Mouse (Mus musculus) retina, embryonic 14.5 days (tissue): ENCODE data around the gene Olfr1181.
"Not testable (repeated sequence)": the region's sequence is repeated elsewhere in the genome, so short reads cannot be mapped to it uniquely, and the experiment has no call there.

Source experiments
- DNase-seq: peaks from one replicate; pipeline ENCODE4 v3.0.0-alpha.2; 2015; ENCODE audit warnings: low spot score

Olfr1181 gene

DNA sequence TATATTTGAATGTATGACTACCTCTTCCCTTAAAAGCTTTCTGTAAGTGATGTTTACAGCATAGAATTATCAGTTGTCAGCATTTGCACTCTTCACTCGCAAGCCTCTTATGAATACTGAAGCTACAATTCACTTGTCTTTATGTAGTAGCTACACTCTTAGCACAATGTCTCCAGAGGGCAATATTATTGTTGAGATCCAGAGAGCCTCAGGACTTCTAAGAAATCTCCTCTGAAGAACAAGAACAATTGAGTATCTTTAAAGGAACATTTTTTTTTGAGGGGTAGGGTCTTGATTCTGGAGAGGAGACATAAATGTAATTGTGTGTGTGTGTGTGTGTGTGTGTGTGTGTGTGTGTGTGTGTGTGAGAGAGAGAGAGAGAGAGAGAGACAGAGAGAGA, at the start of gene Olfr1181:
Gene Olfr1181, minus strand, starts transcription at position 101 of the 400 bp plus-strand sequence.
- DNase-seq = no peak

DNA sequence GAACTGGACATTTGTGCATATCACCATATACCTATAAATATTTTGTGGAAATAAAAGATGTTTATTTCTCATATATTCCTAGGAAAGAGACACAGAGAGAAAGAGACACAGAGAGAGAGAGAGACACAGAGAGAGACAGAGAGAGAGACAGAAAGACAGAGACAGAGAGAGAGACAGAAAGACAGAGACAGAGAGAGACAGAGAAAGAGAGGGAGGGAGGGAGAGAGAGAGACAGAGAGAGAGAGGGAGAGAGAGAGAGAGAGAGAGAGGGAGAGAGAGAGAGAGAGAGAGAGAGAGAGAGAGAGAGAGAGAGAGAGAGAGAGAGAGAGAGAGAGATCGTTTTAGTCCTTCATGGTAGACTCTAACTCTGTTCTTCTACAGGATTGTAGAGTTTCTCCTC, 28.6 kb upstream of the Olfr1181 start, which contains the start of gene Olfr1183:
Gene Olfr1183, plus strand, starts transcription at position 301 of the 400 bp plus-strand sequence.
- DNase-seq = not testable (repeated sequence)

DNA sequence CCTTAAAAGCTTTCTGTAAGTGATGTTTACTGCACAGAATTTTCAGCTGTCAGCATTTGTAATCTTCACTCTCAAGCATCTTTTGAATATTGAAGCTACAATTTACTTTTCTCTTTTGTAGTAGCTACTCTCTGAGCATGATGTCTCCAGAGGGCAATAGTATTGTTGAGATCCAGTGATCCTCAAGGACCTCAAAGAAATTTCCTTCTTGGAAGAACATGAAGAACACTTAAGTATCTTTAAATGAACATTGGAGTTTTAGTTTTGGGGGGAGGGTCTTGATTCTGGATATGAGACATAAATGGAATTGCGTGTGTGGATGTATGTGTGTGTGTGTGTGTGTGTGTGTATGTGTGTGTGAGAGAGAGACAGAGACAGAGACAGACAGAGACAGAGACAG, 23.1 kb upstream of the Olfr1181 start, which contains the start of gene Gm13757:
Gene Gm13757, minus strand, starts transcription at position 101 of the 400 bp plus-strand sequence.
- no peak for DNase-seq

DNA sequence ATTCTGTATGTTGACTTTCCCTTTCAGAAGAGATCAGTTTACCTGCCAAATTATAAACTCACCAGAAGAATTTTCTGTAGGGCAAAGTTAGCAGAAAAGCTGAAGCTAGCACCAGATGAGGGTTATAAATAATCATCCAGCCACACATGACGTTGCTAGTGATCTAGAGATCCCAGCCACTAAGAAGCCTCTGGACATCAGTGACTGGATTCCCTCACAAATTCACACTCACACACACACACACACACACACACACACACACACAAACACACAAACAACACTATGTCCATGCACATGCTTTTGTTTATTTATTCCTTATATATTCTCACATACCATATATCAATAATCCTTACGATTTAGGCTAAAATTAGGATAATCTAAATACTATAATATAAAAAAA, 6.9 kb downstream of the Olfr1181 start, which contains the start of gene Olfr1180:
Gene Olfr1180, minus strand, starts transcription at position 101 of the 400 bp plus-strand sequence.
- no peak for DNase-seq

DNA sequence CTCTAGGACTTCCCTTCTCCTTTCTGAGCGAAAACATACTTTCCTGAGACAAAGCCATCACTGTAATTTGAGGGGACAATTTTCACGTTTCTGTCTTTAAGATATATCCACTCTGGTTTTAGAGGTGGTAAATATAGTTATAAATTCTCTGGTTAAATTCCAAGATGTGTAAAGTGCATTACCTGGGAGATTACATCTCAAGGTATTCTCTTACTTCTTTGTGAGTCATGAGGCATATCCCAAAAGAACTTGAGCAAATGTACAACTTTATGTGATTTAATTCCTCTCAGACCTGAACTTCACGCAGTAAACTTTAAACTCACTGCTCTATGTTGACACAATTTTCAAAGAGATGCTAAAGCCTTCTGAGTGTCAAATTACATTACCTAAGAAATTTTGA, 19.6 kb downstream of the Olfr1181 start, which contains the start of gene Olfr1179:
Gene Olfr1179, minus strand, starts transcription at position 101 of the 400 bp plus-strand sequence.
- DNase-seq = no peak

DNA sequence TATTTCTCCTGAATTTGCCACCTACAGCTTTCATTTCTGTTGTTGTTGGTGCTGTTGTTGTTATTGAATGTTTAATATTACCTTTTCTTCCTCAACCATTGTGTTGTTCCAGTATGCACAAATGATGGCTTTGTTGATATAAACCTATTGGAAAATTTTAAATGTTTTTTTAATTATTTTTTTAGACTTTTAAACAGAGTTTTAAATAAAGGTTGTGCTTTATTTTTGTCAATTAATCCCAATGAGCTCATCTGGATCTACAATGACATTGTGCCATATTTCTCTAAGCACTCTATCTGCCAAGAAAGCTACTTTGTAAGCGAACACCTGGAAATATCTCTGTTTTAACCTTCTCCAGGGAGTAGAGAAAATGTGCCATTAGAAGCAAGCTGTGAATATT, 39.2 kb downstream of the Olfr1181 start, which contains the start of gene Olfr1178:
Gene Olfr1178, plus strand, starts transcription at position 301 of the 400 bp plus-strand sequence.
- no peak for DNase-seq
